Mouse (Mus musculus) liver, embryonic 11.5 days (tissue): ENCODE measurements around the gene Myom1. TPM values are rescaled to one million over a fixed set of nuclear protein-coding genes. Genes with fewer than 3 reads are reported as not detected.

Experiments
- ATAC-seq: fragments of 200-750 bp; cut with Nextera tagmentation; replicated peaks from 2 replicates; pipeline ENCODE4 v1.8.0; 2017; ENCODE audit warnings: moderate number of reproducible peaks, mild to moderate bottlenecking, moderate TSS enrichment, moderate library complexity; ENCODE audit not compliant: low FRiP score
- DNase-seq: peaks from one replicate; pipeline ENCODE4 v3.0.0-alpha.2; 2017; ENCODE audit warnings: low spot score
- H3K27ac ChIP-seq: fragments of 300-500 bp; sonication (generic); 2 replicates; pipeline ENCODE4 v1.5.1; 2014; ENCODE audit warnings: mild to moderate bottlenecking, low read depth, low read length, control low read depth
- H3K27me3 ChIP-seq: fragments of 300-500 bp; sonication (generic); replicated peaks from 2 replicates; pipeline ENCODE4 v1.6.1; 2014; ENCODE audit warnings: low read length, mixed read lengths; ENCODE audit not compliant: control insufficient read depth, insufficient read depth
- H3K36me3 ChIP-seq: fragments of 300-500 bp; sonication (generic); 2 replicates; pipeline ENCODE4 v1.6.1; 2014; ENCODE audit warnings: mild to moderate bottlenecking, low read length, moderate library complexity, mixed read lengths; ENCODE audit not compliant: control insufficient read depth, insufficient read depth
- H3K4me1 ChIP-seq: fragments of 300-500 bp; sonication (generic); replicated peaks from 2 replicates; pipeline ENCODE4 v1.6.1; 2014; ENCODE audit warnings: low read length, mixed read lengths; ENCODE audit not compliant: control insufficient read depth, insufficient read depth
- H3K4me2 ChIP-seq: fragments of 300-500 bp; sonication (generic); 2 replicates; pipeline ENCODE4 v1.6.1; 2014; ENCODE audit warnings: mild to moderate bottlenecking, control low read depth, moderate library complexity
- H3K4me3 ChIP-seq: fragments of 300-500 bp; sonication (generic); 2 replicates; pipeline ENCODE4 v1.5.1; 2014; ENCODE audit warnings: low read depth, low read length, control low read depth
- H3K9ac ChIP-seq: fragments of 300-500 bp; sonication (generic); 2 replicates; pipeline ENCODE4 v1.6.1; 2014; ENCODE audit warnings: low read depth, low read length, control low read depth
- H3K9me3 ChIP-seq: fragments of 300-500 bp; sonication (generic); 2 replicates; pipeline ENCODE4 v1.6.1; 2016; ENCODE audit warnings: low read length, inconsistent platforms, mixed read lengths; ENCODE audit not compliant: control insufficient read depth
- WGBS: fragments of 180-500 bp; shearing (Covaris S2); extraction: QIAGEN DNeasy Blood & Tissue Kit; methylation state at CpG from one replicate; pipeline ENCODE4 v1.1.7; 2014; 5-methylcytosine and 5-hydroxymethylcytosine counted together
- polyA plus RNA-seq: library from polyadenylated mRNA; unstranded; fragments of >200 nt; fragmentation: Nextera tagmentation; extraction: Ambion mirVana; gene quantifications from 2 replicates; pipeline ENCODE4 v1.2.1, GENCODE M21; 2014

Myom1 gene
- polyA plus RNA-seq, 1 experiment from 2014 or later, result 7.3 TPM

DNA sequence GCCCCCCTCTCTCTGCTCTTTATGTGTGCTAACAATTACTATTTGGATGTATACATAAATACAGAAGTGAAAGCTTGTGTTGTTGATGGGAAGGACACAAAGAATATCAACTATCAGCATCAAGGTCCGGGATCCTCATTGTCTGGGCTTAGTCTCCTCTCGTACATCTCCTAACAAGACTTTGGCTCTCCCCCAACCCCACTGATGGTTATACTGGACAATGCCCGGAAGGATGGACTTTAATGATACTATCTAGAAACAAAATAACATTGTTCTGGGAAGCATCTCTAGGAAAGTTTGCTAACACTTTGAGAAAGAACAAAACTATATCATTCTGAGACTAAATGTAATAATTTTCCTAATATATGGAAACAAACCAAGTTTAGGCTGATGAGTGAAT is 96.2 kb downstream of the Myom1 start:
- H3K27ac ChIP-seq, result no peak overlapping the region

DNA sequence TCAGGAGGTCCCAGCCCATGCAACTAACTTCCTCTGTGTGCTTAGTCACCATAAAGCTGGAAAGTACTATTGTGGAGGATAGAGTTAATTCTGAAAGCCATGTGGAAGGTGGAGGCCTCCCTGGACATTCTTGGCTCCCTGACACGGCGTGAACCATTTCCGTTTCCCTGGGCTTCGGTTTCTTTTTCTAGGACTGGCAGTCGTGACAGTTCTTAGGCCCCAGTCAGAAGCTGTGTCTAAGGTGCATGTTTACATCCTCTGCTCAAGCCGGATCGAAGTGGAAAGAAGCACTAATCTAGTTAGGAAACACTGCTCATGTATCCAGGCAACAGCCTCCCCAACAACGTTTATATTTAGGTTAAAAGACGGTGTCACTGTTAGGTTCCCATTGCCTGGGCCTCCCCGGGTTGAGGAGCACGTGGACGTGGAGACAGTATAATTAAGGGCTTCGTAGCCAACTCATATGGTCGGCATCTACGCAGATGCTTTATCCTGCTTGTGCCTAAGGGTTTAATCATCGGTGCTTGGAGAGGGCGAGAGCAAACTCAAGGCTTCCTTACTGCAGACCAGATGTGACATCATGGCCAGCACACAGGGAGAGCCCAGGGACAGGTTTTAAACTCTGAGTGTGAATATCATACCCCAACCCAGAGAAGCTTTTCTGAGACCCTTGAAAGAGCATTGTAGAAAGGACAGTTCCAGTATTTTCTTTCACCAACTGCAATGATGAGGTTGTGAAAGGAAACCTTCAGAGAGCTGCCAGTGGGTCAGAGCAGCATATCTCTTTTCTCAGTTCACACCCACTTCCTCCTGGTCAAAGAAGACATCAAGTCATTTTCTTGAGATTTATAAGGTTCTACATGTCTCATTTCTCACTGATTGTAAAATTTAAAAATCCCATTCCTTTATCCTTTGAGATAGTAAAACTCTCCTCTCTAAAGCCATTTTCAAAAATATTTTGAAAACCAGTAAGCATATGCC is 100.4 kb downstream of the Myom1 start:
- Histone ChIP-seq H3K4me3 (no peak overlapping the region), H3K27ac (no peak overlapping the region), H3K9ac (no peak overlapping the region), H3K4me1 (no peaks in the 10 kb centered on the region; the same call in none of the 2 replicates), H3K27me3 (no peaks in the 10 kb centered on the region), H3K9me3 (no peaks in the 10 kb centered on the region), H3K36me3 (no peaks in the 10 kb centered on the region), H3K4me2 (no peak overlapping the region)
- DNase-seq, result no peak
- ATAC-seq, result no peak
- 54% methylated on average over 17 of the region's 17 CpGs for WGBS

More for the DNA sequence above, 96.2 kb downstream of the Myom1 start:
- Histone ChIP-seq H3K4me3 (no peak overlapping the region), H3K27me3 (no peaks in the 10 kb centered on the region), H3K4me1 (no peaks in the 10 kb centered on the region; the same call in none of the 2 replicates), H3K36me3 (no peaks in the 10 kb centered on the region), H3K9ac (no peak overlapping the region), H3K4me2 (no peak overlapping the region), H3K9me3 (no peaks in the 10 kb centered on the region)
- 86% methylated on average over 3 of the region's 3 CpGs for WGBS
- no peak for ATAC-seq
- no peak for DNase-seq

DNA sequence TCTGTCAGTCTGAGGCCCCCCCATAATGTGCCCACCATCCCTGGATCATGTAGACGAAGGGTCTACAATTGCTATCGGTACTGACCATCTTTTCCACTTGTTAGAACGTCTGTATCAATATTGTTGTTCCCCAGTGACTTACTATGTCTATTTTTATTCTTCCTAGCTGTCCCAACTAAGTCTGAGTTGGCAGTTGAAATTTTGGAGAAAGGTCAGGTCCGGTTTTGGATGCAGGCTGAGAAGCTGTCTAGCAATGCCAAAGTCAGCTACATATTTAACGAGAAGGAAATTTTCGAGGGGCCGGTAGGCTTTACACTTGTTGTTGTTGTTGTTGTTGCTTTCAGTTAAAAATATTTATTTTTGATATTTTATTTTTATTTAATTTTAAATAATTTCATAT is 102.9 kb downstream of the Myom1 start:
- Histone ChIP-seq H3K4me3 (no peak overlapping the region), H3K4me2 (no peak overlapping the region), H3K9ac (no peak overlapping the region), H3K4me1 (no peaks in the 10 kb centered on the region; the same call in none of the 2 replicates), H3K27me3 (no peaks in the 10 kb centered on the region), H3K36me3 (no peaks in the 10 kb centered on the region), H3K9me3 (no peaks in the 10 kb centered on the region), H3K27ac (no peak overlapping the region)
- no peak for DNase-seq
- 86% methylated on average over 7 of the region's 7 CpGs for WGBS
- ATAC-seq, result no peak

- Histone ChIP-seq H3K27ac (no peak overlapping the region), H3K9ac (no peak overlapping the region), H3K4me1 (no peaks in the 10 kb centered on the region; the same call in none of the 2 replicates), H3K36me3 (no peaks in the 10 kb centered on the region), H3K4me2 (no peak overlapping the region), H3K9me3 (no peaks in the 10 kb centered on the region), H3K4me3 (no peak overlapping the region), H3K27me3 (no peaks in the 10 kb centered on the region)
- ATAC-seq (no peak), DNase-seq (no peak)
- 85% methylated on average over 8 of the region's 8 CpGs for WGBS
Measured at GRCm38 (mm10) chr17:71106250-71106649, 103.8 kb downstream of the Myom1 start.

DNA sequence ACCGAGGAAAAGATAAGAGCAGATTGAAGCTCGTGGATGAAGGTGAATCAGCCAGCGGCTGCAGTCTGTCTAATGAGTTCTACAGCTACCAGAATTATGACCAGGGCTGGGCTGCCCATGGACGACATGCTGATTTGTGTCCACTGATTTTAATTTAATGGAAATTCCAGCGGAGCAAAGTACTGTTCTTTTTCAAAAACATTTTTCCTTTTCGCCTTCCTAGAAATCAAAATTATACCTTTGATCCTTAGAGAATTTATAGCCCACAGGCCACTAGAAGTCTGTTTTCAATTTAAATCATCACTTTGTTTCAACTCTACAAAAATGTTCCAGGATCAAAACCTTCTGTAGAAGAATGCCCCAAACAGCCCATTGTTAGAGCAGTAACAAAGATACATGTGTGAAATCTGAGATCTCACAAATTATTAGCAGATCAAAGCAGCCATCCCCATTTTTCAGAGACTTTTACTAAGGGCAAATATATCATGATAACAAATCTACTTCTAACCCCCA is 108.4 kb downstream of the Myom1 start:
- no peak overlapping the region for H3K4me2 ChIP-seq
- no peaks in the 10 kb centered on the region for H3K36me3 ChIP-seq
- H3K4me1 ChIP-seq, result no peaks in the 10 kb centered on the region
- 73% methylated on average over 6 of the region's 6 CpGs for WGBS
- no peaks in the 10 kb centered on the region for H3K27me3 ChIP-seq
- DNase-seq (no peak), ATAC-seq (no peak)
- H3K27ac ChIP-seq, result no peak overlapping the region
- H3K4me3 ChIP-seq, result no peak overlapping the region
- H3K9ac ChIP-seq, result no peak overlapping the region
- no peaks in the 10 kb centered on the region for H3K9me3 ChIP-seq

DNA sequence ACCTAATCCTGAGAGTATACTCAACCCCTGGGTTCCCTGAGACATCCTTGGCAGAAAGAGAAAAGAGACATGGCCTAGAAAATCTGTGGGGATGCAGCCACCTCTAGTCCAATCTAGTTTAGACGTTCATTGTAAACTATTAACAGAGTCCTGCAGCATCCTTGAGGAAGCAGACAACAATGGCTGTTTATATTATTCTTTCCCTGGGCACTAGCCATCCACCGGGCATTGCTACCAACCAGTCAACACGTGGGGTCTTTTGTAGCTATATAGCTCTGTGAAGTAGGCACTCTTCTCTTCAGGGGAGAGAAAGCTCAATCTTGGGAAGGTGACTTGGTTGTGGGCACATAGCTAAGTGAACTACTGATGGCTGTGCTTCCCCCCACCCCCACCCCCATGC is 110.3 kb downstream of the Myom1 start:
- no peak overlapping the region for H3K9ac ChIP-seq
- WGBS, result 77% methylated on average over 3 of the region's 3 CpGs
- no peaks in the 10 kb centered on the region for H3K36me3 ChIP-seq
- H3K9me3 ChIP-seq, result no peaks in the 10 kb centered on the region
- no peaks in the 10 kb centered on the region for H3K27me3 ChIP-seq
- DNase-seq, result no peak
- no peak overlapping the region for H3K27ac ChIP-seq
- H3K4me3 ChIP-seq, result no peak overlapping the region
- ATAC-seq, result no peak
- H3K4me2 ChIP-seq, result no peak overlapping the region
- no peaks in the 10 kb centered on the region for H3K4me1 ChIP-seq

GRCm38 (mm10) chr17:71114282-71114681 is 111.8 kb downstream of the Myom1 start:
- Histone ChIP-seq H3K9me3 (no peaks in the 10 kb centered on the region), H3K4me2 (no peak overlapping the region), H3K9ac (no peak overlapping the region), H3K27ac (no peak overlapping the region), H3K4me1 (peaks cover 5% of the 10 kb centered on the region; the same call in 1 of the 2 replicates), H3K4me3 (no peak overlapping the region), H3K36me3 (no peaks in the 10 kb centered on the region), H3K27me3 (no peaks in the 10 kb centered on the region)
- DNase-seq, result no peak
- ATAC-seq, result no peak
- 81% methylated on average over 4 of the region's 4 CpGs for WGBS

GRCm38 (mm10) chr17:71117956-71118355 is 115.5 kb downstream of the Myom1 start:
- H3K36me3 ChIP-seq, result no peaks in the 10 kb centered on the region
- H3K9ac ChIP-seq, result no peak overlapping the region
- H3K4me2 ChIP-seq, result no peak overlapping the region
- H3K27ac ChIP-seq, result no peak overlapping the region
- DNase-seq (no peak), ATAC-seq (no peak)
- 48% methylated on average over 4 of the region's 4 CpGs for WGBS
- H3K4me1 ChIP-seq, result peaks cover 14% of the 10 kb centered on the region
- H3K9me3 ChIP-seq, result no peaks in the 10 kb centered on the region
- no peaks in the 10 kb centered on the region for H3K27me3 ChIP-seq
- H3K4me3 ChIP-seq, result no peak overlapping the region

DNA sequence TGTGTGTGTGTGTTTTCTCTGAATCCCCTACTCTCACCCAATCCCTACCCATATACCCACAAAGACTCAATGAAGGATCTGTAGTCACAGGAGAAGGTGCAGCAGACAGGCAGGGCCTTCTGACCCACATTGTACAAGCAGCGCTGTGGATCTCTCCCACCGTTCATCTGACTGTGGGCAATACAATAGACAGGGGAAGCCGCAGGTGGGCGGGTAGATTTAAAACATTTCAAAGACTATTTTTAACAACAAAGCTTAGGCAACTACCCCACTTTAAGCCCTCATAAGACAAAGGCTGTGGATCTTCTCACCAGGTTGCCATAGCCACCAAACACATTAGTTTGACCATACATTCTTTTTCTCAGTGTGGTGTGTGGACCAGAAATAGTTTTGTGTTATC is 116.2 kb downstream of the Myom1 start:
- no peak overlapping the region for H3K27ac ChIP-seq
- H3K4me3 ChIP-seq, result no peak overlapping the region
- no peaks in the 10 kb centered on the region for H3K36me3 ChIP-seq
- no peaks in the 10 kb centered on the region for H3K9me3 ChIP-seq
- no peak overlapping the region for H3K4me2 ChIP-seq
- peaks cover 14% of the 10 kb centered on the region for H3K4me1 ChIP-seq
- WGBS, result 72% methylated on average over 4 of the region's 4 CpGs
- no peak overlapping the region for H3K9ac ChIP-seq
- no peaks in the 10 kb centered on the region for H3K27me3 ChIP-seq
- no peak for ATAC-seq
- no peak for DNase-seq
